Mouse (Mus musculus) bone marrow macrophage, adult 2 months (primary cell): Measurements from ENCODE around the gene Hjurp.

Experiments
- CTCF ChIP-seq: IDR thresholded peaks from 2 replicates; pipeline ENCODE4 v1.5.1; 2012; ENCODE audit warnings: low read depth, mild to moderate bottlenecking, low read length, moderate library complexity
- POLR2A ChIP-seq: IDR thresholded peaks from 2 replicates; pipeline ENCODE4 v1.6.1; 2012; ENCODE audit warnings: mild to moderate bottlenecking, low read depth, low read length, borderline replicate concordance

- no peak for TF ChIP-seq CTCF
- TF ChIP-seq POLR2A, result no peak
Observed at GRCm38 (mm10) chr1:88231803-88232499, 45.5 kb downstream of the Hjurp start.
